Mouse (Mus musculus): ENCODE measurements around the gene Kif3a. TPM values are rescaled to one million over a fixed set of nuclear protein-coding genes. Genes with fewer than 3 reads are reported as not detected.

The Kif3a gene
- polyA plus RNA-seq (2017; shearing (Covaris generic)) = 1 to 10 TPM; 7.6 to 7.9 TPM

GRCm38 (mm10) chr11:53567224-53568014, at the start of gene Kif3a:
Gene Kif3a (plus strand): TSS chr11:53567379.

GRCm38 (mm10) chr11:53519207-53520121, 47.7 kb upstream of the Kif3a start, which contains the start of gene Sept8:
Gene Sept8 (plus strand): TSS chr11:53519257.

GRCm38 (mm10) chr11:53618619-53619198, 51.5 kb downstream of the Kif3a start, which contains the start of gene Il4:
Gene Il4 (minus strand): TSS chr11:53618669.

DNA sequence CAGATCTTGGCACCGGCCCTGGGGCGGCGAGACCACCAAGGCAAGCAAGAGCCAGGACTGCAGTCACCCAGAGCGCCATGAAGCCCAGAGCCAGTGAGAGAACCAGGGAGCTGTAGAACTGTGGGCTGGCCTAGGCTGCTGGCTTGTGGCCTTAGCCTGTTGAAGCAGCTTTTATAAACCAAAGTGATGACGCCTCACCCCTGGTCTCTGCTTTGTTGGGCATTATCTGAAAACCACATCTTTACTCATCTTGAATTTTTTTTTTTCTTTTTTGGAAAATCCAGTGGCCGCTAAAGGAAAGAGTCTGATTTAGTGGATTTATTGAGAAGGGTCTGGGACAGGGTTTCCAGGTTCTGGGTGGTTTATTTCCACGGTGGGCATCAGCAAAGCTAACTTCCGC, 67.4 kb downstream of the Kif3a start, which contains the start of gene Il13:
Il13 (minus strand) TSS at position 147 of the 400 bp plus-strand sequence.

Other genes starting within 250 kb of the Kif3a start
- gene Zcchc10, start 242.7 kb upstream of the Kif3a start, polyA plus RNA-seq (2017; shearing (Covaris generic)) = 10 to 100 TPM; 31.2 to 35.2 TPM
- gene Aff4, start 216.5 kb upstream of the Kif3a start, polyA plus RNA-seq (2017; shearing (Covaris generic)) = 100 to 1,000 TPM; 129 to 157 TPM
- gene Leap2, start 144.2 kb upstream of the Kif3a start, polyA plus RNA-seq (2017; shearing (Covaris generic)) = not detected
- 100 to 1,000 TPM; 252 to 276 TPM for gene Uqcrq, start 136.5 kb upstream of the Kif3a start, polyA plus RNA-seq (2017; shearing (Covaris generic))
- gene Gdf9, start 136.4 kb upstream of the Kif3a start, polyA plus RNA-seq (2017; shearing (Covaris generic)) = 1 to 10 TPM in 1 of 2 experiments, under 1 TPM in 1; 0.24 to 3.1 TPM
- 1 to 10 TPM in 1 of 2 experiments, not detected in 1; 1.3 TPM for gene Gm10447, start 110.3 kb upstream of the Kif3a start, polyA plus RNA-seq (2017; shearing (Covaris generic))
- under 1 TPM in 1 of 2 experiments, not detected in 1; 0.37 TPM for gene Shroom1, start 110.2 kb upstream of the Kif3a start, polyA plus RNA-seq (2017; shearing (Covaris generic))
- gene Gm9837, start 96.9 kb upstream of the Kif3a start, polyA plus RNA-seq (2017; shearing (Covaris generic)) = under 1 TPM in 1 of 2 experiments, not detected in 1; 0.80 TPM
- not detected for gene Gm9945, start 87.2 kb upstream of the Kif3a start, polyA plus RNA-seq (2017; shearing (Covaris generic))
- gene Sowaha, start 87.1 kb upstream of the Kif3a start, polyA plus RNA-seq (2017; shearing (Covaris generic)) = not detected
- gene Sept8, start 48.1 kb upstream of the Kif3a start, polyA plus RNA-seq (2017; shearing (Covaris generic)) = 10 to 100 TPM in 1 of 2 experiments, 1 to 10 TPM in 1; 3.6 to 20.4 TPM
- gene Il4, start 51.3 kb downstream of the Kif3a start, polyA plus RNA-seq (2017; shearing (Covaris generic)) = 100 to 1,000 TPM in 1 of 2 experiments, 1 to 10 TPM in 1; 4.6 to 100 TPM
- gene Il13, start 67.3 kb downstream of the Kif3a start, polyA plus RNA-seq (2017; shearing (Covaris generic)) = under 1 TPM in 1 of 2 experiments, not detected in 1; 0.39 TPM
- 10 to 100 TPM; 43.5 to 44.4 TPM for gene Rad50, start 139.9 kb downstream of the Kif3a start, polyA plus RNA-seq (2017; shearing (Covaris generic))
- gene Il5, start 153.4 kb downstream of the Kif3a start, polyA plus RNA-seq (2017; shearing (Covaris generic)) = not detected
- gene Irf1, start 202.6 kb downstream of the Kif3a start, polyA plus RNA-seq (2017; shearing (Covaris generic)) = 100 to 1,000 TPM; 400 to 431 TPM
- 1 to 10 TPM; 1.5 to 2.2 TPM for gene Gm17334, start 205.8 kb downstream of the Kif3a start, polyA plus RNA-seq (2017; shearing (Covaris generic))

All from inflammation-experienced regulatory T-cells (primary cell).